Mouse (Mus musculus): ENCODE measurements around the gene Ugt1a1. TPM values are rescaled to one million over a fixed set of nuclear protein-coding genes. Genes with fewer than 3 reads are reported as not detected.

The Ugt1a1 gene
- total RNA-seq (2023), result 1 to 10 TPM; 5.1 to 7.5 TPM

GRCm38 (mm10) chr1:88211812-88212211, at the start of gene Ugt1a1:
Gene Ugt1a1 (plus strand): TSS chr1:88211959.

GRCm38 (mm10) chr1:88165711-88166110, 46.0 kb upstream of the Ugt1a1 start, which contains the start of gene Ugt1a5:
Gene Ugt1a5 (plus strand): TSS chr1:88166012.

GRCm38 (mm10) chr1:88200456-88200855, 11.3 kb upstream of the Ugt1a1 start, which contains the start of gene Ugt1a2:
Gene Ugt1a2 (plus strand): TSS chr1:88200601.

GRCm38 (mm10) chr1:88205294-88205922, 6.4 kb upstream of the Ugt1a1 start, which contains the start of gene Dnajb3:
Gene Dnajb3 (minus strand): TSS chr1:88205782.

GRCm38 (mm10) chr1:88226670-88227379, 15.1 kb downstream of the Ugt1a1 start, which contains the start of gene Mroh2a:
Gene Mroh2a (plus strand): TSS chr1:88226986.

Other genes starting within 250 kb of the Ugt1a1 start
- gene Usp40, start 203.4 kb upstream of the Ugt1a1 start, total RNA-seq (2023), result 1 to 10 TPM; 4.4 to 7.3 TPM
- gene Ugt1a10, start 156.6 kb upstream of the Ugt1a1 start, total RNA-seq (2023), result not detected
- gene Ugt1a9, start 141.2 kb upstream of the Ugt1a1 start, total RNA-seq (2023), result not detected
- gene Ugt1a8, start 124.1 kb upstream of the Ugt1a1 start, total RNA-seq (2023), result not detected
- gene Ugt1a7c, start 116.9 kb upstream of the Ugt1a1 start, total RNA-seq (2023), result 10 to 100 TPM; 86.4 to 92.8 TPM
- gene Ugt1a6b, start 108.7 kb upstream of the Ugt1a1 start, total RNA-seq (2023), result 10 to 100 TPM; 37.8 to 50.4 TPM
- gene Ugt1a6a, start 77.2 kb upstream of the Ugt1a1 start, total RNA-seq (2023), result 10 to 100 TPM; 28.8 to 37.4 TPM
- gene Ugt1a5, start 45.9 kb upstream of the Ugt1a1 start, total RNA-seq (2023), result 10 to 100 TPM; 15.6 to 28.6 TPM
- gene Ugt1a2, start 11.4 kb upstream of the Ugt1a1 start, total RNA-seq (2023), result 1 to 10 TPM; 6.4 to 9.4 TPM
- gene Dnajb3, start 6.2 kb upstream of the Ugt1a1 start, total RNA-seq (2023), result under 1 TPM; 0.40 to 0.88 TPM
- gene Mroh2a, start 15.0 kb downstream of the Ugt1a1 start, total RNA-seq (2023), result 1 to 10 TPM in 1 of 2 experiments, under 1 TPM in 1; 0.26 to 1.8 TPM
- gene Hjurp, start 65.7 kb downstream of the Ugt1a1 start, total RNA-seq (2023), result 100 to 1,000 TPM; 220 to 228 TPM
- gene Trpm8, start 65.7 kb downstream of the Ugt1a1 start, total RNA-seq (2023), result not detected
- gene Spp2, start 195.0 kb downstream of the Ugt1a1 start, total RNA-seq (2023), result not detected